Mouse (Mus musculus) right cerebral cortex, postnatal 14 days (tissue): ENCODE data around the gene Ppp2r5c.

ENCODE experiments used
- DNase-seq: peaks from one replicate; pipeline ENCODE4 v3.0.0; 2022

The Ppp2r5c gene

DNA sequence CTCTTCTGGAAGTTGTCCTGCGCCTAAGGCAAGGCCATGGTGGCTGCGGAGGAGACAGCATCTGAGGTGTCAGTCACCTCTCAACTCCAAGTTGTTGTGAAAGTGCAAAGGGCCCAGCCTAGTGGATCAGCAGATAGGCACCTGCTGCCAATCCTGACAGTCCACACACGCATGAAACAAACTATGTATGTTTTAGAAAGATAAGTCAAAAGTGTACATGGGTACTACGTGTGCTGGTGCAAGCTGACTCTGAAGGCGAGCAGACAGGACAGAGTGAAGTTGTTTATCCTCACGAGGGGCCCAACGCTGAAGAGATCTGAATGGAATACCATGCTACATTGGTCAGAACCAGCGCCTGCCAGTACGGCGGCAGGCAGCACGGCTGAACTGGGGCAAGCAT, 117.9 kb downstream of the Ppp2r5c start:
- no peak for DNase-seq

DNA sequence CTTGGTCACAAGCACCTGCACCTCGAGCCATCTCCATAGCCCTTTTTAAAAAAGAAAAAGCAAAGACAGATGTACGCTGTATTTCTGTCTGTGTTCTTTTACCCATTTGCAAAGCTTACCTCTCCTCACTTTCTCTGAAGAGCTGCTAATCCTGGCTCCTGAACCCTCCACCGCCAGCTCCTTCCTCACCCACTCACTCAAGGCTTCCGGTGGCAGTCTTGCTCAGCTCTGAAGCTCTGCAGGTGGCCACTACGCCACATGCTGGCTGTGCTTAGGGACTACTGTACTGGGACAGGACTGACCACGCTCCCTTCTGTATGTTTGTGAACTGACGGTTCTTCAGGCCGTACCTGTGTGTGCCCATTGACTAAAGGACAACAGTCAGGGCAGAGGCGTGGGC, 119.4 kb downstream of the Ppp2r5c start:
- DNase-seq: no peak

DNA sequence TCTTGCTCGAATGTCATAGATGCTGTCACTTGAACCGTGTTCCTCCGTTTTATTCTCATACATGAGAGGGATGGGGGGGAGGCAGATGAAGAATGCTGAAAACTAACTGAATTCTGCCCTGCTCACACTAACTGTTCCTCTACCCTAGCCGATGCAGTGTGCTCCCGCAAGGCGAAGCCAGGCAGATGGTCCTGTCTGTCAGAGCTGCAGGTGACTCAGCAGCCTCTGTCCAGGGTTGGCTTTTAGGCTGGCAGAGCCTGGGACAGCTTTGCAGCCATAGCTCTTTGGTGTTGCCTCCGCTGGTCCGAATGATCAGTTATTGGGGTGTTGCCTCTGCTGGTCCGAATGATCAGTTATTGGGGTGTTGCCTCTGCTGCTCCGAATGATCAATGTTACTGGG, 124.1 kb downstream of the Ppp2r5c start:
- no peak for DNase-seq

DNA sequence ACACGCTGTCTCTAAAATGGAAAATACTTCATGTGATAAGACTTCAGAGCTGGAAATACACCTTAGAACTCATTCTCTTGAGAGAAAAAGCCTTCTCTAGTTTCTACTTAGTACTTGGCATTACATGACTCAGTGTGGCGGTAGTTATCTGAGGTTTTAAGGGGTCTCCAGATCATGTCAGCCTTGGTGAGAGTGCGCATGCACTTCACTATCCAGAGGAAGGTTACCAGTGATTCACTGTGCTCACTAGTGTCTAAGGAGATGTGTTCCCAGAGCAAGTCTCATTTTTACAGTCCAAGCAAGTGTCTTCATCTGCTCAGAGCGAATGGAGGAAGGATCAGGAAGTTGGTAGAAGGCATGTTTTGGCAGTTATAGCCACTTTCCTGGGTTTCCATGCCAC, 125.4 kb downstream of the Ppp2r5c start:
- no peak for DNase-seq

DNA sequence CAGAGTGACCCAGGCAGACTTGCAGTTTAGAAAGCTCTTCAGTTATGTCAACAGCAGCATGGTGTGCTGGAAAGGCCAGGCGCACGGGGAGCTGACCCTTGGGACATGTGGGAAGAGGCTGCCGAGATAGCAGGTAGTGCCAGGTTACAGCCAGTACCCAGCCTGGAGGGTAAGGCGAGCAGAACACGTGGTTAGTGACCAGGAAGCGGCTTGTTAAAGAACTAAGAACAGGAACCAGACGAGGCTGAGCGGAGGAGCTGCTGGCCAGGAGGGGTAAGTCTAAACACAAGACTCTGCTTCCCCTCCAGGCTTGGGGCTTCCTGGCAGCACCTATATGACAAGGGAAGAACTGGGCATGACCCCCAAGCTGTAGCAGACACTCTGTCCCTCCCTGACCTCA, 126.7 kb downstream of the Ppp2r5c start:
- DNase-seq: no peak

DNA sequence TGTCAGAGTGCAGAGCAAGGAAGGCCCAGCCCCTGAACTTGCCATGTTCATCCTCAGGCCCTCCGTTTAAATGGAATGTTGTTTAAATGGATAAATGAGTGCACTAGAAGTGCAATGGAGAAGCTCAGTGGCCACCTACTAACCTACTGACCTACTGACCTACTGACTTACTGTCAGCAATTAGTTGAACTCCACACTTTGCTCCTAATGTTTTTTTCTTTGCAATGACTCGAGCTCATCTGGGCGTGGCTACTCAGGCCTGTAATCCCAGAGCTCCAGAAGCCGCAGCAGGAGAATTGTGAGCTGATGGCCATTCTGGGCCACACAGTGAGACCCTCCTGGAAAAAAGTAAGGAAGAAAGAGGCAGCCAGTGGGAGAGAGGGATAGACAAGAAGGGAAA, 129.0 kb downstream of the Ppp2r5c start:
- DNase-seq: no peak

DNA sequence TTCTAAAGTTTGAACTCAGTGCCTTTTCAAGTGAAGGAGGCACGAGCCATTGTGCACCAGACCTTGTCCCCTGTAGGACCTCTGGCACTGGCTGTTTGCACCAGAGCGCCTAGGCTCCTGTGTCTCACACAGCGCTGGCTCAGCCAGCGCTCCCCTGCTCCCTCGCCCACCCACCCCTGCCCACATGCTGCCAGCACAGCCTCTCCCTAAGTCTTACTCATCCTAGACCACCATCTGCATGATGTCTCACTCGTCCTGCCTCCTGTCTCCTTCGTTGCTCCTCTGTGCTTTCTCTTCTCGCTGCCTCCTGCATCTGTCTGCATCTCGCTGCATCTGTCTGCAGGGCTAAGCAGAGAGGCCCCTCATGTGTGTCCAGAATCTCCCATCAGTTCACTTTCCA, 131.4 kb downstream of the Ppp2r5c start:
- no peak for DNase-seq

DNA sequence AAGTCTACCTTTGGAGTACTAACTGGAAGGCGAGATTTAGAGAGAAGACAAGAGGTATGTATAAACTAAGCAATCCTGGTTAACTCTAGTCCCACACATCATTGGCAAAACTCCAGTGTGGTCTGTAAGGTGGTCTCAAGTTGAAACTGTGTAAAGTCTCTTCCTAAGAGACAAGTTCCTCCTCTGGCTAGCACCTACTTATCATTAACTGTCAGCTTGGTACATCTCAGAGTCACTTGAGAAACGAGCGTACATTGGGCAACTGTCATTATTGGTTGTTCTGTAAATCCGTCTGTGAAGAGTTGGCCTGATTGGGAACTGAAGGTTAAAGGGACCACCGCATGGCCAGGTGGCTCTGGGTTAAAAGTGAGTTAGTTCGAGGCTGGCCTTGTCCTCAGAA, 141.7 kb downstream of the Ppp2r5c start:
- DNase-seq: no peak

DNA sequence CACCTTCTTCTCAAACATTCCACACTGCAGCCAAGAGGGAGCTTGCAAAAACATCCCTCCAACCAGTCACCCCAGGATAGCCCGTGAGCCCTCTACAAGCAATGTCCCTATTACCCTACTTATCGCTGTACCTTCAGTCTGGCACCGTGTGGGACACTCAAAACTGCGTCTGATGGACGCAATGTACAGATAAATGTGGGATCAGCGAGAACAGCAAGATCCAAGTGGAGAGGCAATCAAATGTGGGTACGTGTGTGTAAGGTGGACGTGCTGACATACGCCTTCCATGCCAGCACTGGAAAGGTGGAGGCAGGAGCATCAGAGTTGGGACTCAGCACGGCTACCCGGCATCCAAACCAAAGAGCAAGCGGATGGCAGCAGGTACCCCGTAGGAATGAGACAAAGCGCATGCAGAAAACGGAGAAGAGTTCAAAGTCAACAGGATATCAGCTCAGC, 143.9 kb downstream of the Ppp2r5c start:
- no peak for DNase-seq

DNA sequence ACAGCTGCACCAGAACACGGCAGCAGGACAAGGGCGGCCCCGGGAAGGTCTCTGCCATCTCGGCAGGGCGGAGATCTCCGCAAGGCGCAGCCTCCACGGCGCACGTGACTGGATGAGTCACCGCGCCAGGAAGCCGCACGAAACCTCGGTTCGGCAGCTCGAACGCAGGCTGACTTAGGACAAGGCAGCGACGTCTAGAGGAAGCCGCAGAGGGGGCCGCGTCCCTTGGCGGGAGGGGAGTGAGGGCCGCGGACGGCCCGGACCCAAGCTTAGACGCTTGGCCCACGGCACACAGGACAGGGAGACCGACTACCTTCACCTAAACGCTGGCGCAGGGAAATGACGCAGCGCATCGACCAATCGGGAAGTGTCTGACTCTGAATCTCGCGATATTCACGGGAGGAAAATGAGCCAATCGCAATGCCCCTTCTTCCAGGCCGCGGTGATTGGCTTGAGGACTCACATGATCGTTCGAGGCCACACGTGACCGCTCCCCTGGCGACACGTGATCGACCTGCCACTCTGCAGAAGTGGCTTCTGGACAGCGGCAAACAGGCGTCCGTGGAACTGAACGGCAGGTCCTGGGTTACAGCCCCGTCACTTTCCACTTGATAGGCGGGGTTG, 144.5 kb downstream of the Ppp2r5c start:
- peak; percentile 98 for DNase-seq

DNA sequence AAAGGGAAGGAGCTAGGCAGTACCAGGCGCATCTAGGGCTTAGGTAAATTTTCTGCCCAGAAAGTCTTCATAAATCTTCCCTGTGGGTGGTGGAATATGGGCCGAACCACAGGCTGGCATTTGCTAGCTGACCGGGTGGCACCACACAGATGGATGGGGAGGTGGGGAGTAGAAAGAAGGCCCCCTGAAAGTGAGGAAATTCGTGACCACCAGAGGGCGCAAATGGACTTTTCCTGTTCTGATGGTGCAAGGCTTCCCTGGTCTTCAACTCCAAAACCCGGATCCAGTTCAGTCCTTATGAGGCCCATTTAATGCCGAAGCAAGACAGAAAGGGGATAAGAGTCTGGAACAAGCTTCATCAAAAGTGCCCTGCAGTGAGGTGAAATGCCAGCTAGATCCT, 151.6 kb downstream of the Ppp2r5c start:
- DNase-seq: peak; percentile 83

DNA sequence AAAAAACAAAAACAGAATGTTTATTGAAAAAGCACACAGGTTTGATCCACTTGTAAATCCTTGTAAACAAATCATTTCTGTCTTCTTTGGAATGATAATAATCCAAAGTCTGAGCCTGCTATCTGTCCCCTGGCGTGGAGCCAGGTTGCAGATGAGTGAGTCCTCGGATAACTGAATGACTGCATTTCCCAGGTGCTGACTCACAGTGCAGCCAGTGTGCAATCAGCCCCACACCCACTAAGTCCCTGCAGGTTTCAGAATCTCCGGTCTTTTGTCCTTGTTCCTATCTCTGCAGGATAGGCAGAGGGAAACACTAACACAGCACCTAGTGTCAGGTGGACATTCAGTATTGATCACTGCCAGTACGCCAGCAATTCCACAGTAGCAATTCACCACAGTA, 152.9 kb downstream of the Ppp2r5c start:
- DNase-seq: no peak

DNA sequence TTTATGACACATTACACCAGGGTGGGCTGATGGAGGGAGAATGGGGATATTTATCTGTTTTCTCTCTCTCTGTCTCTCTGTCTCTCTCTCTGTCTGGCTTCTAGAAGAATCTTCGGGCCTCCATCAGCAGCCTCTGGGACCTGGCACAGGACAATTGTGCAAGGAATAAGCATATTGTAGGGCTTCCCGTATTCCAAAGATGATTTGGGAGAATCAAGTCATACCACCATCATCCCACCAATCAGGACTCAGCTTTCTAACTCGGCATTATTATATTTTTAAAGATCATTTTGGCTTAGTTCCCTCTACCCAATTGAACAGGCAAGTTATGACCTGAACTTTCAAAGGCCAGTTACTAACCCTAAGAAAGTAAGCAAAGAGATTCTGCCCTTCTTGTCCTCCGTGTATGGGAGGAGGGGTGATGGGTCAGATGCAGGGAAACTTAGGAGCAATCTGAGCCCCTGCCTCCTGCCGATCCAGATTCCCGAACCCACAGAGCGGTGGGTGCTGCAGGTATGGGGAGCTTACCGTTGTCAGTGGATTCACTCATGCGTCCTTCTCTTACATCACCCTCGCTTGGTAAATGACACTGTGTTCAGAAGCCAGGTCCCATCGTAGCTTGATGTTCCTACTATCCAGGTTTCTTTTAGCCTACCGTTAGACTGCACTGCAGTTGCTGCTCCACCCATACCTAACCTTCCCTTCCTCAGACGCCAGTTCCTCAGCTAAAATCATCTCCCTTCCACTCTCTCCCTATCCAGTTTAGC, 153.5 kb downstream of the Ppp2r5c start:
- DNase-seq: no peak

DNA sequence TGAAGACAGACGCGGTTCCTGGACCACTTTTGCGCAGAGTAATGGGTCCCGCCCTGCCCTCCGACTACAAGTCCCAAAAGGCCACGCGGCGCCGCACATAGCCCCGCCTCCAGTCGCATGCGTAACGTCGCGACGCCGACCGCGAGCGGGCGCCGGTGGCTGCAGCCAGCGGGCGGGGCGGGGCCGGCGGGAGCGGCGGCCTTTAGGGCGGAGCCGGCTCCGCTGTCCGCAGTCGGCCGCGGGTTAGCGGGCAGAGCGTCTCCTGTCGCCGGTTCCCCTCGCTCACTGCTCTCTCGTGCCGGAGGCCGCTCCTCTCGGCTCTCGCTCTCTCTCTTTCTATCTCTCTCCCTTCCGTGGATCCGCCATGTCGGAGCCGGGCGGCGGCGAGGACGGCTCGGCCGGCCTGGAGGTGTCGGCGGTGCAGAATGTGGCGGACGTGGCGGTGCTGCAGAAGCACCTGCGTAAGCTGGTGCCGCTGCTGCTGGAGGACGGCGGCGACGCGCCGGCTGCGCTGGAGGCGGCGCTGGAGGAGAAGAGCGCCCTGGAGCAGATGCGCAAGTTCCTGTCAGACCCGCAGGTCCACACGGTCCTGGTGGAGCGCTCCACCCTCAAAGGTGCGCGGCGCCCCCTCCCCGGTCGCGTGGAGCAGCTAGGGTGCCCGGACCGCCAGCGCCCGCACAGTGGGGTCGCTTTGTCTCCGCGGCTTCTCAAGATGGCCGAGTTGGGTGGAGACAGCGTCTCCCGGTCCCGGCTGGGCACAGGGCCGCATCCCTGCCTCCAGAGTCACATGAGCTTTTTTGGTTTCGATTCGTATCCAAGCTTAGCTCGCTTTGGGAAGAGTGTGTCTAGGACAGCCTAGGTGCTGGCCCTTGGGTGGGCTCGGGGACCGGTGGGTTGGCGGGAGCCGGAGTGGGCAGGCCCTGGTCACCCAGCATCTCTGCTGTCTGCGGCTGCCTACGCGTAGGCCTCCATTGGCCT, 154.6 kb downstream of the Ppp2r5c start, which contains the start of gene Dync1h1:
Dync1h1 (plus strand) TSS at position 212 of the 978 bp plus-strand sequence.
- DNase-seq: peak; percentile 95

DNA sequence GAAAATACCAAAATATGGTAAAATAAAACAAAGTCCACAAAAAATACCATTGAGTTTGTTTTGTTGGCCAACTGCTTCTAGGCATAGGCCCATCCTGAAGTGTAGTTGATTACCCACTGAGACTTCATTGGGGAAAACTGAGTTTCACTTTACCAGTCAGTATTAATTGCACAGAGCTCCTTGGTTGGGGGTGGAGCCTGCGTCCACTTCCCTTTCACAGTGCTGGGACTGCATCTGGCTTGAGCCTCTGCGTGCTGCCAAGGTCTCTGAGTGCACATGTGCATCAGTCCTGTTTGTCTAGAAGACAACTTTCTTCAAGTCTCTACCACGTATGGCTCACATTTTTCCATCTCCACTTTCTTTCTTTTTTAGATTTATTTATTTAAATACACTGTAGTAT, 159.2 kb downstream of the Ppp2r5c start:
- DNase-seq: no peak

DNA sequence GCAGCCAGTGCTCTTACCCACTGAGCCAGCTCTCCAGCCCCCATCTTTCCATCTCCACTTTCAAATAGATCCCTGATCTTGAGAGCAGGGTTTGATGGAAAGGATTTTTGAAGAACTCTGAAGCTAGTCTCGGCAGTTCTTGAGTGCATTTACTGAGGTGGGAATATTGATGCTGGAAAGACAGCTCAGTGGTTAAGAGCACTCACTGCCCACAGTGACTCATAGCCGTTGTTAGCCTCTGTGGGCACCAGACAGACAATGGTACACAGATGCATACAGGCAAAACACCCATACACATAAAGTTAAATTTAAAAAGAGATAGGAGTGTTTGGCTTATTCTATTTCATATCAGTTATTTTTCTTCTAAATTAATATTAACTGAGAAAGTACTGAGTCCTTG, 159.8 kb downstream of the Ppp2r5c start:
- DNase-seq: no peak

DNA sequence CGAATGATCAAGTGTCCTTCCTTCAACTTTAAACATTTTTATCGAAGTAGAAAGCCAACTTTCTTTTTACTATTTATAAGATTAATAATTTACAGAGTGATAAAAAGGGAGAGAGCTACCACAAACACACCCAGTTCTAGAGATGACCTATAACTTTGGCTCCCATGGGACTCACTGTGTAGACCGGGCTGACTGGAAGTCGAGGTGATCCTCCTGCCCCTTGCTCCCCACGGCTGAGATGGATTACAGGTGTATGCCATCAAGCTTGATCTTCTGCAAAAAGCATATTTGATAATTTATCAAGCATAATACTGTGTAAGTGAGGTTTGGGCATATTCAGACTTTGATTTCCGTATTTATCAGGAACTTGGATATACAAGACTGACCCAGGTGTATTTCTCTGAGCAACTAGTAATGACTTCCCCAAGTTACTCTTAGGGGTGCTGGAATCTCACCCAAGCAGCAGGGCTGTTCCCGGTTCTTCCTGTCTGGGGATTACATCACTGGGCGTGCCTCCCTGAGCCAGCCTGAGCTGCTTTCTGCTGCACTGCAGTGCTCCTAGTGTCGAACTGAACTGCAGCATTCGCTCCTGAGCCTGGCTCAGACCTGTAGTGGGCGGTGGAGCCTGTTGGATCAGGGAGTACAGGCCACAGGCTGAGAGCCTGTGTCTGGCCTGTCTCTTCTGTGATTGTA, 161.7 kb downstream of the Ppp2r5c start:
- peak; percentile 43 for DNase-seq

DNA sequence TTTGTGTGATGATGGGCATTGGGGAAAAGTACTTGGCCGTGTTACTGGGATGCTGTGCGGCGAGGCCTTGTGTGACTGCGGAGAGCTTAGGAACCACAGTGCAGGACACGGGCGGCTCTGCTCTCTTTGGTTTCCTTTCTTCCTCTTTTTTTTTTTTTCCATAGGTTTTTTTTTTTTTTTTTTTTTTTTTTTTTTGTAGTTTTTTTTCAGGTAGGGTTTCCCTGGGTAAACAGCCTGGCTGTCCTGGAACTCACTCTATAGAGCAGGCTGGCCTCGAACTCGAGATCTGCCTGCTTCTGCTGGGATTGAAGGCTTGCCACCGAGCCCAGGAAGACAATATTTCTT, 162.2 kb downstream of the Ppp2r5c start:
- DNase-seq: no peak

DNA sequence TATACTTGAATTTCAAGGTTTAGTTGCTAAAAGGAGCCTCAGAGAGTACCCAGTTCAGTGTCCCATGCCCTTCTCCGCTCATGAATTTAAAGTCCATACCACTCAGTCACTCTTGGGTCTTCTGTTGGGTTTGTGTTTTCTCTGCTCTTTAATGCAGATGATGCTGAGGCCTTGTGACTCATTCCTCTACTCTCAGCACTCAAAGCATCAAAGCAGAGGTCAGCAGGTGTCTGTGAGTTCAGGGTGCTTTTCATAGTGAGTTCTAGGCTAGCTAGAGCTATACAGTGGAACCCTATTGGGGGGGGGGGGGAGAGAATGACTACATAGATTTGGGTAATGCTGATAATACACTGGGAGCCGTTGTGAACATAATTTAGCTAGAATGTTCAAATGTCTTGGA, 163.8 kb downstream of the Ppp2r5c start:
- no peak for DNase-seq

DNA sequence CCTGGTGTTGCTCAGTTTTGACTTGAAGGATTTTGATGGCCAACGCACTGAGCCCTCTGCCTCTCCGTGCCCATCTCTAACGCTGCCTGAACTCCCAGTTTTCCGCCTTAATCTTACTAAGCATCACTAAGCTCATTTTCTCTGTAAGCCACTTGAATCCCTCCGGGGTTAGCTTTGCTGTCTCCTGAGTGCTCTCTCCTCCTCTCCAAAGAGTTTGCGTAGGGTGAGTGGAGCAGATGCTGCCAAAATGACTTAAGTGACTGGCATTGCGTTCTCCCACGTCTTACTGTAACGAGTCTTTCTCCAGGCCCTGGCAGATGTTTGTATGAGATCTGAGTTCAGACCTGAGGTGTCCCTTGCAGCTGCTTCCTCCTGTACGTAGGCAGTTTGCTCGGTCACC, 183.1 kb downstream of the Ppp2r5c start:
- no peak for DNase-seq
